Comparison of ENCODE assay signal across 9 mouse cellular contexts in the genomic region with DNA sequence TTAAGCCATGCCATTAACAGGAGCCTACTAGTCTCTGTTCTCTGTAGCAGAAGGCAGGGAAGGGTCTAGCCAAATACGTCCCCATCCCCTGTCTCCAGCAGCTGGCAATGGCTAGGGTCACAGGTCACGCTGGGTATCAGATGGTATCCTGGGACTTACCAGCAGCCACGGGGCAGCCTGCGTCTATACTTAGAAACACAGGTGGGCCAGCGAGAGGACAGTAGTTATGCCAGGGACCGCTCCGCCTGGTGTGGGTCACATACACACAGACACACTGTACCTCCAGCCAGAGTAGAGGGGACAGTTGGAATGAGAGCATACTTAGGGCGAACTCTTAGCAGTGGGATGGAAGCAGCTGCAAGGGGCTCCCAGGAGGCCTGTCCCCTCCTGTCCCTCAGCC.
DNase-seq lines count a peak whose midpoint lies in the region; ATAC-seq and TF ChIP-seq lines count a peak whose summit lies in the region.
"Had no signal": no experiment of that assay in that cellular context is flagged by ENCODE, and none has a peak within 500 bp of the region (broad histone marks: within the 10 kb centered on the region; RNA-seq: fewer than 3 reads in every experiment).

No protein-coding gene starts in this region.

- intact Hi-C loops in gastrocnemius, postnatal 14 days (cut with DNase I; ENCODE audit: low total_unique reads): no loop called here
- intact Hi-C loops in left cerebral cortex, postnatal 14 days (cut with DNase I): no loop called here

- peak overlapping the region; percentile 81 for H3K27ac ChIP-seq in heart, embryonic 10.5 days
- H3K27ac ChIP-seq in lung, embryonic 15.5 days: no peak overlapping the region

- 72% methylated on average over 8 of the region's 8 CpGs for WGBS in heart, embryonic 10.5 days
- WGBS in lung, embryonic 15.5 days: 76% methylated on average over 8 of the region's 8 CpGs
- 86% methylated on average over 8 of the region's 8 CpGs for WGBS in lung, adult 2 months

- no peak for TF ChIP-seq CTCF in lung, adult 2 months (IDR thresholded peaks at IDR 0.05; ENCODE audit: insufficient read depth, low read length)

- peaks cover 85% of the 10 kb centered on the region for H3K4me1 ChIP-seq in heart, embryonic 10.5 days
- H3K4me1 ChIP-seq in lung, embryonic 15.5 days: peaks cover 12% of the 10 kb centered on the region; the same call in 1 of the 2 replicates
- no peaks in the 10 kb centered on the region; the same call in 1 of the 2 replicates for H3K4me1 ChIP-seq in lung, adult 2 months (ENCODE audit: control insufficient read depth, insufficient read depth, low read length)

- no peak overlapping the region for H3K4me2 ChIP-seq in lung, embryonic 15.5 days

- no peak for TF ChIP-seq POLR2A in lung, adult 2 months (IDR thresholded peaks at IDR 0.05; ENCODE audit: borderline replicate concordance, extremely low read depth, low read depth, low read length)

- DNase-seq in heart, embryonic 10.5 days (ENCODE audit: low spot score): no peak
- no peak for DNase-seq in heart, adult 8-10 months (ENCODE audit: low spot score)
- DNase-seq in lung, adult 2 months: no peak
- peak; percentile 68 for DNase-seq in gastrocnemius, postnatal 14 days
- peak; percentile 30 for DNase-seq in mesoderm, embryonic 11.5 days (ENCODE audit: low read depth, low spot score)
- no peak for DNase-seq in left cerebral cortex, postnatal 14 days (ENCODE audit: low spot score in 2 of 2)
- DNase-seq: lung, postnatal 36 days had no signal

- H3K9me3 ChIP-seq in heart, embryonic 10.5 days: no peaks in the 10 kb centered on the region
- no peaks in the 10 kb centered on the region for H3K9me3 ChIP-seq in lung, embryonic 15.5 days

- no peak overlapping the region for H3K4me3 ChIP-seq in heart, embryonic 10.5 days
- H3K4me3 ChIP-seq in lung, embryonic 15.5 days: no peak overlapping the region
- no peak overlapping the region for H3K4me3 ChIP-seq in lung, adult 2 months (replicated peaks; ENCODE audit: extremely low read depth, low read depth, low read length)

- 0 out of 2 replicates have a peak, but pooled peaks have one; percentile 8 for ATAC-seq in lung, embryonic 15.5 days (ENCODE audit: borderline replicate concordance, extremely low read depth, low FRiP score, low TSS enrichment)
- no peak for ATAC-seq in frontal cortex, adult (ENCODE audit: low TSS enrichment)

- H3K27me3 ChIP-seq in heart, embryonic 10.5 days (ENCODE audit: insufficient read depth, poor library complexity, severe bottlenecking): no peaks in the 10 kb centered on the region
- H3K27me3 ChIP-seq in lung, embryonic 15.5 days: no peaks in the 10 kb centered on the region

- no peak overlapping the region for H3K9ac ChIP-seq in lung, embryonic 15.5 days

- H3K36me3 ChIP-seq in heart, embryonic 10.5 days: no peaks in the 10 kb centered on the region
- H3K36me3 ChIP-seq in lung, embryonic 15.5 days: no peaks in the 10 kb centered on the region

Comparison
In these comparisons a context has a peak if more than half of its experiments do, and no peak if none do; other contexts are left out.
1. DNase-seq: peak in gastrocnemius, postnatal 14 days (single experiment) and mesoderm, embryonic 11.5 days (single experiment); none in heart, embryonic 10.5 days (single experiment), heart, adult 8-10 months (single experiment), lung, adult 2 months (single experiment) and left cerebral cortex, postnatal 14 days (0 of 2).